Mouse (Mus musculus): Measurements from ENCODE around the gene Otof.

DNA sequence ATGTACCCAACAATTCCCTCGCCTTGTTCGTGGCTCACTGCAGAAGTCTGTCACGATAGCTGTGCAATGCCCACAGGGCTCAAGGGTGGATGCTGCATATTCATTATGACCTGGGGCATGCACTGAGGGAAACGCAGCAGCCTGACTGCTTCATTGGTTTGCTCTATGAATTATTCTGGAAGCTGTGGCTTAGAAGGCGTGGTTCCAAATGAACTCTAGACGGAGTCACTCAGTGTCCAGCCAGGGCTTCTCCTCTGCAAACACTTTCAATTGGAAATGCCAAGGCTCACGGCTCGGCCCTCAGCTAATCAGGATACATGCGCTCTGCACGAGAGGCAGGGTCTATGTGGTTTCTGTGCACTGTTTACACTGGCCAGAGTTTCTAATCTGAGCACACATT, 50.2 kb downstream of the Otof start:
- TF ChIP-seq CTCF (IDR thresholded peaks at IDR 0.05; ENCODE audit: low read depth) (no peak), EP300 (IDR thresholded peaks at IDR 0.05; ENCODE audit: low read depth) (no peak)
